Mouse (Mus musculus) embryonic facial prominence, embryonic 11.5 days (tissue): ENCODE results near the gene Ankrd2. TPM values are rescaled to one million over a fixed set of nuclear protein-coding genes. Genes with fewer than 3 reads are reported as not detected.

Experiments used
- ATAC-seq: fragments of 200-750 bp; cut with Nextera tagmentation; replicated peaks from 2 replicates; pipeline ENCODE4 v1.8.0; 2017; ENCODE audit warnings: low read depth; ENCODE audit not compliant: insufficient number of reproducible peaks, low FRiP score, low TSS enrichment
- DNase-seq: peaks from one replicate; pipeline ENCODE4 v3.0.0-alpha.2; 2015; ENCODE audit warnings: low spot score
- H3K27ac ChIP-seq: fragments of 300-500 bp; sonication (generic); replicated peaks from 2 replicates; pipeline ENCODE4 v1.5.1; 2014; ENCODE audit warnings: mild to moderate bottlenecking, low read depth, low read length, control low read depth
- H3K27me3 ChIP-seq: fragments of 300-500 bp; sonication (generic); 2 replicates; pipeline ENCODE4 v1.6.1; 2014; ENCODE audit warnings: mild to moderate bottlenecking, low read length, moderate library complexity, mixed read lengths; ENCODE audit not compliant: control insufficient read depth, insufficient read depth
- H3K36me3 ChIP-seq: fragments of 300-500 bp; sonication (generic); replicated peaks from 2 replicates; pipeline ENCODE4 v1.6.1; 2014; ENCODE audit warnings: low read depth, mild to moderate bottlenecking, low read length, moderate library complexity, mixed read lengths; ENCODE audit not compliant: control insufficient read depth, insufficient read depth
- H3K4me1 ChIP-seq: fragments of 300-500 bp; sonication (generic); 2 replicates; pipeline ENCODE4 v1.6.1; 2014; ENCODE audit warnings: low read length, mixed read lengths; ENCODE audit not compliant: control insufficient read depth, insufficient read depth
- H3K4me2 ChIP-seq: fragments of 300-500 bp; sonication (generic); 2 replicates; pipeline ENCODE4 v1.6.1; 2014; ENCODE audit warnings: low read depth, mild to moderate bottlenecking, control low read depth, low read length, moderate library complexity
- H3K4me3 ChIP-seq: fragments of 300-500 bp; sonication (generic); 2 replicates; pipeline ENCODE4 v1.5.1; 2014; ENCODE audit warnings: low read depth, low read length, control low read depth
- H3K9ac ChIP-seq: fragments of 300-500 bp; sonication (generic); replicated peaks from 2 replicates; pipeline ENCODE4 v1.6.1; 2014; ENCODE audit warnings: mild to moderate bottlenecking, control low read depth, low read length
- H3K9me3 ChIP-seq: fragments of 300-500 bp; sonication (generic); replicated peaks from 2 replicates; pipeline ENCODE4 v1.6.1; 2016; ENCODE audit warnings: mild to moderate bottlenecking, low read length, inconsistent platforms, mixed read lengths; ENCODE audit not compliant: control insufficient read depth
- WGBS: fragments of 180-500 bp; shearing (Covaris S2); extraction: QIAGEN DNeasy Blood & Tissue Kit; methylation state at CpG from one replicate; pipeline ENCODE4 v1.1.7; 2014; 5-methylcytosine and 5-hydroxymethylcytosine counted together
- polyA plus RNA-seq: library from polyadenylated mRNA; unstranded; fragments of >200 nt; fragmentation: Nextera tagmentation; extraction: Ambion mirVana; gene quantifications from 2 replicates; pipeline ENCODE4 v1.2.1, GENCODE M21; 2014

Ankrd2 gene
- polyA plus RNA-seq, 1 experiment from 2014 or later: not detected

DNA sequence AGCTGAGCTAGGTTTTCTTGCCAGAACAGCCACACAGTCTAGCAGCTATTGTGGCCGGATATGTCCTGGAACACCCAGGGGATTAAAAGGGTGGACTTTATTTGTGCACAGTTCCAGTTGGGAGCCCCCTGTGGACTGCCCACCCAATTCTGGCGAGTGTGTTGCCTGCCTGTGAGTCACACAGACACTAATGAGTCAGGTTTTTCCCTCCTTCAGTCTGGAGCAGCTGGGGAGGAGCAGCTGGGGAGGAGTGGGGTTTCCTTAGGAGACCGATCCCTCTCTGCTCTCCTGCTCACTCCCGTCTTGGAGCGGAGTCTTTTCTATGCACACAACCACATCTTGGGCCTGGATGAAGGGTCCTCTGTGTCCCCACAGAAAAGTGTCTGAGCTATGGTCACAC, 19.0 kb upstream of the Ankrd2 start:
- H3K27me3 ChIP-seq: no peaks in the 10 kb centered on the region
- H3K27ac ChIP-seq: no peak overlapping the region
- H3K9ac ChIP-seq: no peak overlapping the region
- no peak overlapping the region for H3K4me3 ChIP-seq
- 71% methylated on average over 5 of the region's 5 CpGs for WGBS
- H3K36me3 ChIP-seq: no peaks in the 10 kb centered on the region
- no peaks in the 10 kb centered on the region for H3K9me3 ChIP-seq
- ATAC-seq (no peak), DNase-seq (no peak)
- no peak overlapping the region for H3K4me2 ChIP-seq
- peaks cover 4% of the 10 kb centered on the region; the same call in 1 of the 2 replicates for H3K4me1 ChIP-seq

DNA sequence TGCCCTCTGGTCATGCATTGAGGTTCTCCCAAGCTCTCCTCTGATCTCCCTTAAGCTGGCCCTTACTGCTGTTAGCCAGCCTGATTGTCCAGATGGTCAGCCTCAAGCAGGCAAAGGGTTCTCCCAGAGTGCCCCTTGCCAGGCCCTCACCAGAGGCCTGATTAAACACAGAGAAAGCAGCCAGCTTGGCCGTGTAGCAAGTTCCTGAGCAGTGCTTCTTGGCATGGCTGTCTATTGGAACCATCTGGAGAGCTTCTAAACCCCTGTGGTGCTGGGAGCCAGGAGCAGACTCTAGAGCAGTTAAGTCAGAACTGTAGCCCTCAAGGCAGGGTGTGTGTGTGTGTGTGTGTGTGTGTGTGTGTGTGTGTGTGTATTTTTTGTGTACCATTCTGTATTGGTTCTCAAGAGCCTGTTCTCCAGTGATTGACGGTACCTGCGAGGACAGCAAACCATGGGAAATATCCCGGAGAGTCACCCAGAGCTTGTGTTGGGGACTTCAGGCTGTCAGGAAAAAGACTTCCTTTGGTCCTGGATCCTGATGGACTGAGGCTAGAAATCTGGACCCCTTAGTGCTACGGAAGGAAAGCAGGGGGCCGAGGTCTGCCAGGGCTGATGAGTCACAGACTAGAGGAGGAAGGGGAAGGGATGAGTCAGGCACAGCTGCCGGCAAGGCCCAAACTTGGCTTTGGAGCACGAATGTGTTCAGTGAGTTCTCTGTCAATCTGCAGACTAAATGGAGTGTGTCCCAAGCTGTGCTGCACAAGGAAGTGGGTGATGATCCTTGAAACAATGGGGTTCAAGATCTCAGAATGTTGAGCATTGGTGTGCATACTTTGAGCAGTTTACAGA, 18.2 kb upstream of the Ankrd2 start:
- Histone ChIP-seq H3K9me3 (no peaks in the 10 kb centered on the region), H3K27me3 (no peaks in the 10 kb centered on the region), H3K9ac (no peak overlapping the region), H3K27ac (no peak overlapping the region), H3K4me3 (no peak overlapping the region), H3K36me3 (no peaks in the 10 kb centered on the region), H3K4me2 (no peak overlapping the region), H3K4me1 (peaks cover 4% of the 10 kb centered on the region; the same call in 1 of the 2 replicates)
- ATAC-seq (no peak), DNase-seq (peak; percentile 53)
- WGBS: 70% methylated on average over 8 of the region's 8 CpGs

DNA sequence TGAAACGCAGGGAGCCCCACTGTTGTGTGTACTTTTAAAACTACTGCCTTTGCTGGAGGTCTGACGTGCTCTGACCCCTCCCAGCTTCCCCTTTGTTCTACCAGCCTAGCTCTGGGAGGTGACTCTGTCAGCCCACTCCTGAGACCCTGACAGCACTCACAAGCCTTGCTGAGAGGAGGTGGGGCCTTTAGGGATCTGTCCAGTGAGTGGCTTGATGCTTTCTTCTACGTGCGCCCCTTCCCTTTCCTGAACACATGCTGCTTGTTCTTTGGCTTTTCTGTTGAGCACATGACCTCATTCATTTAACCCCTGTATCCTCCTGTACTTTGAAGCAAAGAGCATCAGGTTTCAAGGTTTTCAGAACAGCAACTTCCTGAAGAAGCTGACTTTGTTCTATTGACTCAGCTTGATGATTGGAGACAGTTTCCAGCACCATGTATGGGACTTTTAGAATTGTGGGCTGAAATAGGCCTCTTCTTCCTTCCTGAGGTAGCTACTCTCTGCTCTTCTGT, 16.7 kb upstream of the Ankrd2 start:
- no peak overlapping the region for H3K4me2 ChIP-seq
- ATAC-seq: no peak
- no peak overlapping the region for H3K9ac ChIP-seq
- no peak overlapping the region for H3K4me3 ChIP-seq
- no peaks in the 10 kb centered on the region for H3K27me3 ChIP-seq
- DNase-seq: peak; percentile 56
- no peaks in the 10 kb centered on the region for H3K36me3 ChIP-seq
- H3K27ac ChIP-seq: peak overlapping the region; percentile 25; the same call in 1 of the 2 replicates
- 26% methylated on average over 4 of the region's 4 CpGs for WGBS
- no peaks in the 10 kb centered on the region for H3K9me3 ChIP-seq
- H3K4me1 ChIP-seq: peaks cover 4% of the 10 kb centered on the region; the same call in 1 of the 2 replicates

DNA sequence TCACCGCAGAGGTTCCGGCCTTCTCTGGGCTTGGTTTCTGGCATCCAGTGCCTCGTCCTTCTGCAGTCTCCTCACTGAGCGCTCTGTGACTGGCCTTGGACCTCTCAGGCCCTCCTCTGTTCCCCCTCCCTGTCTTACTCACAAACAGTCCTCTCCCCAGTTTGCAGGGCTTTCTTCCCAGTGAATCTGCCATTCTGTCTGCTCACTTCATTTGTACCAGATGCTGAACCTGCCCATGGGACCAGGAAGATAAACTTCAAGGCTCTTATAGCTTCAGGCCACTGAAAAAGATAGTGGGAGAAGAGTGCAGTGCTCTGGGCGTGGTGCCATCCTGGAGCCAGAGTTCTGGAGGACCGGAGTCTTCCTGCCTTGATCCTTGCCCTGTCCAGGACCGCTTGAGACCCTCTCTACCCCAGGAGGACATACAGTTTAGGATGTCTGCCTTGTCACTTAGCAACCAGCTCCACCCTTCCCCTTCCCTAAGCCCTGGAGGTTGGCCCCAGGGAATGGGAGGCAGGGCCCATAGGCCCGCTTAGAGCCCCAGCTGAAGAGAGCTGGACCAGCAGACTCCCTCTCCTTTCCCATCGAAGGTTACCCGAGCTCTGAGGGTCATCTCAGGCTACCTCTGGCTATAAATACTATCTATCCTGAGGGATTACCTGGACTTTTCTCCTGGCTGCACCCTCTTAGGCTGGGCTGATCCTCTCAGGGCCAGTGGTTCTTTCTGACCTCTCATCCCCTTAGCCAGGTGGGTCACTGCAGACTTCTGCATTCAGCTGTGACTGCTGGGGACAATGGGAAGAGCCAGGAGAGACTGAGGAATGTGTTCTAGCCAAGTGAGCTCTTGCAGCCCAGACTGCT, 13.9 kb upstream of the Ankrd2 start:
- Histone ChIP-seq H3K4me2 (no peak overlapping the region), H3K27me3 (no peaks in the 10 kb centered on the region), H3K9ac (no peak overlapping the region), H3K36me3 (no peaks in the 10 kb centered on the region), H3K27ac (no peak overlapping the region), H3K4me1 (peaks cover 4% of the 10 kb centered on the region; the same call in 1 of the 2 replicates), H3K4me3 (no peak overlapping the region), H3K9me3 (no peaks in the 10 kb centered on the region)
- DNase-seq (no peak), ATAC-seq (no peak)
- WGBS: 73% methylated on average over 10 of the region's 10 CpGs

DNA sequence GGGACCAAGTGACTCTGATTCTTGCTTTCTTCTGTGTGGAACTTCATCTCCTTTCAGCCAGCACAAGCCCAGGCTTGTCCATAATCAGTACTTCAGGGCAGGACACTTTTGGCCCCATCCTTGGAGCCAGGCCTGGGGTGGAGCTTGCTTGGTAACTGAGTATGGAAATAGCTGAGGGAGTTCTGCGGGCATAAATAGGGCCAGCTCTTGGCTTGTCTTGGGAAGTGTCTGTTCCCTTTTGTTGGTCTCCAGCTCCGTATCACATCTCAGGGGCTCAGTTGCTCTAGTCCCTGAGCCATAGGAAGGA, 13.3 kb upstream of the Ankrd2 start:
- DNase-seq (no peak), ATAC-seq (no peak)
- Histone ChIP-seq H3K4me1 (peaks cover 4% of the 10 kb centered on the region; the same call in 1 of the 2 replicates), H3K9ac (no peak overlapping the region), H3K9me3 (no peaks in the 10 kb centered on the region), H3K4me2 (no peak overlapping the region), H3K4me3 (no peak overlapping the region), H3K27me3 (no peaks in the 10 kb centered on the region), H3K27ac (no peak overlapping the region), H3K36me3 (no peaks in the 10 kb centered on the region)
- 79% methylated on average over 2 of the region's 2 CpGs for WGBS

DNA sequence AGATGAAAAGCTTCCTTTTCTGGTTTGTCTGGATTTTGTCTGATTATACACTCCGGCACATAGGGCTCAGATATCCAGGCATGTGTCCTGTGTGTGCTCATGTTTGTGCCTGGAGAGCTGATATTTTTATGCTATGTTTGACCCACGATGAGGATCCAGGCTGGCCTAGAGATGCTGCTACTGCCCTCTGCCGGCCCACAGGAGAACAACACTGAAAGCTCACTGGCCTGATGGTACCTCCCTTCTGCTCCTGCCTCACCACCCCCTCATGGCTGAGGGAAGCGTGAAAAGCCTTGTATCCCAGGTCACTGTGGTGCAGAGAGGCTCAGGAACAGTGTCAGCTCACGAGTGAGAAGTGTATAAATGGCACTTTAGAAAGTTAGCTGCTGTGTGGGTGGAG, 9.6 kb upstream of the Ankrd2 start:
- 10% methylated on average over 5 of the region's 5 CpGs for WGBS
- no peaks in the 10 kb centered on the region for H3K9me3 ChIP-seq
- no peak overlapping the region for H3K9ac ChIP-seq
- DNase-seq: peak; percentile 86
- no peak overlapping the region for H3K4me3 ChIP-seq
- H3K4me2 ChIP-seq: no peak overlapping the region
- H3K27ac ChIP-seq: no peak overlapping the region
- no peaks in the 10 kb centered on the region for H3K36me3 ChIP-seq
- ATAC-seq: no peak; the same call in 1 of the 2 replicates
- H3K27me3 ChIP-seq: no peaks in the 10 kb centered on the region
- H3K4me1 ChIP-seq: no peaks in the 10 kb centered on the region; the same call in 1 of the 2 replicates

DNA sequence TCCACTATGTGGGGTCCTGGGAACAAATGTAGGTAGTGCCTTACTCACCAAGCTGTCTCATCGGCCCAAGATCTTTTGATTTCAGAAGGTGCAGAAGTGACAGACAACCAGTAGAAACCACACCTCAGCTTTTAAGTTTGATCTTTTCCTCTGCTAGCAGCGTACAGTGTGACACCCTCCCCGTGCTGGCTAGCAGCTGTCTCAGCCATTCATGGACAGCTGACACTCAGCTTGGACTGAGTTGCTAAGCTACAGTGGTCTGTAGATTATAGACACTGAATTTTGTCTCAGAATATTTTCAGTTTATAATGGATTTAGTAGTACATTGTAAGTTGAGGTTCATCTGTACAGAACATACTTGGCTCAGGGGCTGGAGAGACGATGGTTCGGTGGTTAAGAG, 4.7 kb upstream of the Ankrd2 start:
- H3K4me2 ChIP-seq: no peak overlapping the region
- H3K9ac ChIP-seq: no peak overlapping the region
- ATAC-seq (no peak), DNase-seq (no peak)
- 73% methylated on average over 5 of the region's 5 CpGs for WGBS
- no peaks in the 10 kb centered on the region for H3K36me3 ChIP-seq
- no peaks in the 10 kb centered on the region for H3K27me3 ChIP-seq
- peaks cover 2% of the 10 kb centered on the region; the same call in 1 of the 2 replicates for H3K4me1 ChIP-seq
- H3K4me3 ChIP-seq: no peak overlapping the region
- H3K27ac ChIP-seq: no peak overlapping the region
- H3K9me3 ChIP-seq: no peaks in the 10 kb centered on the region
